In the genomic region with DNA sequence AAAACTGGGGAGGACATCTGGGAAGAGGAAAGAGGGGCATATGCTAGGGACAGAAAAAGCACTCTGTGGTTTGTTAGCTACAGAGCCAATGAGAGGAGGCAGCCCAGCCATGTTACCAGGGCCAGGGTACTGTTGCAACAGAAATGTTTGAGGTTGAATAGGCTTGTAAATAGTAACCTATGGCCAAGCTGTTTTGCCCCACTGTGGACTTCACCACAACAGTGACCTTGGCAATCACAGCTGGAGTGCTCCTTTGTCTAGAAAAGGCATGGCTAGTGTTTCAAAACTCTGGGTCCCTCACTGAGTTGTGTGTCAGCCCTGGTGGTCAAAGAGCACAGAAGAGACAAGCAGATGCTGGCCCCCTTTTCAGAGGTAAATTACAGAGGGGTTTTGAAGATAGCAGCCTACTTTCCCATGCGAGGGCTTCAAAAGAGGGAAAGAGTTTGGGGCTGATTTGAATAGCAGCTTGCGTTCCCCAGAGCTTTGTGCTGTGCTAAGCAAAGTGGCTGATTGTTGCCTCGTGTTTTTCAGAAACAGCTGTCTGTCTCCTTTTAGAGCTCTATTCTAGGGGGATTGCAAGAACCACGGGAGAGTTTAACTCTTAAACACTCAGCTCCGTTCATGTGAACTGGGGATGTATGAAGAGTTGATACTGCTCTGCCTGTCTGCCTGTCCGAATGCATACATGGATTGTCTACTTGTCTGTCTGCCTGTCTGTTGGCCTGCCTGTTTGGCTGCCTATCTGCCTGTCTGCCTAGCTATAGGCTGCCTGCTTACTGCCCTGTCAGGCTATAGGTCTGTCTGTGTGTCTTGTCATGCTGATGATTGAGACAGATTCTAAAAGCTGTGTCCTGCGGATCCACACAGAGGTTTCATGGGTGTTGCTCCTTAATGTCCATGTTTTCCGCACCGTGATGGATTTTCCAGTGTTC, we compare ENCODE assay signal across 10 mouse cellular contexts.
DNase-seq lines count a peak whose midpoint lies in the region; ATAC-seq and TF ChIP-seq lines count a peak whose summit lies in the region.
"Had no signal": no experiment of that assay in that cellular context is flagged by ENCODE, and none has a peak within 500 bp of the region (broad histone marks: within the 10 kb centered on the region; RNA-seq: fewer than 3 reads in every experiment).

No protein-coding gene starts in this region.

- H3K27ac ChIP-seq in neural tube, embryonic 11.5 days (ENCODE audit: low read depth, low read length) = peak overlapping the region; percentile 28; the same call in 1 of the 2 replicates
- H3K27ac ChIP-seq in forebrain, embryonic 11.5 days (ENCODE audit: low read depth, low read length) = peak overlapping the region; percentile 71
- no peak overlapping the region for H3K27ac ChIP-seq in limb, embryonic 14.5 days (replicated peaks; ENCODE audit: low read depth, low read length)
- H3K27ac ChIP-seq: lung, embryonic 15.5 days had no signal

- peak; percentile 58 for ATAC-seq in neural tube, embryonic 11.5 days (ENCODE audit: insufficient read depth, low FRiP score, low TSS enrichment)
- ATAC-seq in forebrain, embryonic 11.5 days (replicated peaks; ENCODE audit: low FRiP score) = peak; percentile 84
- peak; percentile 34; the same call in 1 of the 2 replicates for ATAC-seq in limb, embryonic 14.5 days (ENCODE audit: low FRiP score, low read depth)
- no peak for ATAC-seq in cerebellum, adult (ENCODE audit: insufficient number of reproducible peaks, low FRiP score, low TSS enrichment)

- no peak for TF ChIP-seq POLR2A in limb, embryonic 14.5 days (IDR thresholded peaks at IDR 0.05; ENCODE audit: borderline replicate concordance, extremely low read depth, insufficient read depth, insufficient read length)

- no peaks in the 10 kb centered on the region for H3K36me3 ChIP-seq in neural tube, embryonic 11.5 days (ENCODE audit: control insufficient read depth, insufficient read depth, low read length)
- no peaks in the 10 kb centered on the region for H3K36me3 ChIP-seq in forebrain, embryonic 11.5 days (ENCODE audit: control insufficient read depth, insufficient read depth, low read length)
- H3K36me3 ChIP-seq in limb, embryonic 14.5 days (ENCODE audit: control insufficient read depth, insufficient read depth, low read length) = no peaks in the 10 kb centered on the region
- H3K36me3 ChIP-seq: lung, embryonic 15.5 days had no signal

- no peak overlapping the region for H3K4me3 ChIP-seq in neural tube, embryonic 11.5 days (ENCODE audit: low read depth, low read length)
- no peak overlapping the region for H3K4me3 ChIP-seq in forebrain, embryonic 11.5 days (ENCODE audit: low read depth, low read length)
- no peak overlapping the region for H3K4me3 ChIP-seq in limb, embryonic 14.5 days (replicated peaks; ENCODE audit: low read length)
- H3K4me3 ChIP-seq: lung, embryonic 15.5 days had no signal

- H3K4me1 ChIP-seq in neural tube, embryonic 11.5 days (ENCODE audit: control insufficient read depth, insufficient read depth, low read length) = peaks cover 6% of the 10 kb centered on the region; the same call in 1 of the 2 replicates
- H3K4me1 ChIP-seq in forebrain, embryonic 11.5 days (replicated peaks; ENCODE audit: control insufficient read depth, insufficient read depth, low read length) = peaks cover 11% of the 10 kb centered on the region; the same call in 1 of the 2 replicates
- H3K4me1 ChIP-seq in limb, embryonic 14.5 days (ENCODE audit: control insufficient read depth, insufficient read depth, low read length) = peaks cover 3% of the 10 kb centered on the region; the same call in 1 of the 2 replicates
- H3K4me1 ChIP-seq: lung, embryonic 15.5 days had no signal

- H3K9ac ChIP-seq in neural tube, embryonic 11.5 days (ENCODE audit: low read length) = no peak overlapping the region
- H3K9ac ChIP-seq in forebrain, embryonic 11.5 days (ENCODE audit: low read length) = no peak overlapping the region
- no peak overlapping the region for H3K9ac ChIP-seq in limb, embryonic 14.5 days (ENCODE audit: low read depth, low read length, severe bottlenecking)
- H3K9ac ChIP-seq: lung, embryonic 15.5 days had no signal

- no peaks in the 10 kb centered on the region for H3K9me3 ChIP-seq in neural tube, embryonic 11.5 days (ENCODE audit: control insufficient read depth, low read length)
- no peaks in the 10 kb centered on the region for H3K9me3 ChIP-seq in forebrain, embryonic 11.5 days (ENCODE audit: control insufficient read depth, low read length)
- no peaks in the 10 kb centered on the region for H3K9me3 ChIP-seq in limb, embryonic 14.5 days (ENCODE audit: control insufficient read depth, low read length)
- H3K9me3 ChIP-seq: lung, embryonic 15.5 days had no signal

- H3K4me2 ChIP-seq in neural tube, embryonic 11.5 days (ENCODE audit: low read depth) = no peak overlapping the region
- no peak overlapping the region for H3K4me2 ChIP-seq in forebrain, embryonic 11.5 days (ENCODE audit: low read depth, low read length, severe bottlenecking)
- H3K4me2 ChIP-seq in limb, embryonic 14.5 days (replicated peaks; ENCODE audit: low read depth, low read length, severe bottlenecking) = no peak overlapping the region
- H3K4me2 ChIP-seq: lung, embryonic 15.5 days had no signal

- H3K27me3 ChIP-seq in neural tube, embryonic 11.5 days (ENCODE audit: control insufficient read depth, insufficient read depth, low read length) = no peaks in the 10 kb centered on the region
- no peaks in the 10 kb centered on the region for H3K27me3 ChIP-seq in forebrain, embryonic 11.5 days (ENCODE audit: control insufficient read depth, insufficient read depth, low read length)
- H3K27me3 ChIP-seq in limb, embryonic 14.5 days (ENCODE audit: control insufficient read depth, insufficient read depth, low read length) = no peaks in the 10 kb centered on the region
- H3K27me3 ChIP-seq: lung, embryonic 15.5 days had no signal

- 39% methylated on average over 9 of the region's 9 CpGs for WGBS in neural tube, embryonic 11.5 days
- 34% methylated on average over 9 of the region's 9 CpGs for WGBS in forebrain, embryonic 11.5 days
- WGBS in limb, embryonic 14.5 days = 42% methylated on average over 9 of the region's 9 CpGs

- DNase-seq in neural tube, embryonic 11.5 days (ENCODE audit: low spot score) = peak; percentile 31
- DNase-seq in neural tube, embryonic 10.5 days (ENCODE audit: extremely low spot score, low spot score) = no peak
- no peak for DNase-seq in forebrain, embryonic 11.5 days (ENCODE audit: low spot score)
- peak; percentile 36 for DNase-seq in limb, embryonic 14.5 days (ENCODE audit: low spot score)
- no peak for DNase-seq in cerebellum, postnatal 36 days
- DNase-seq in cerebellum, postnatal 25 days = no peak
- DNase-seq: right cerebral cortex, postnatal 25 days; thymus, adult 18-20 months had no signal

Comparison
In these comparisons a context has a peak if more than half of its experiments do, and no peak if none do; other contexts are left out.
1. DNase-seq: peak in neural tube, embryonic 11.5 days (single experiment) and limb, embryonic 14.5 days (single experiment); none in neural tube, embryonic 10.5 days (single experiment), forebrain, embryonic 11.5 days (single experiment), cerebellum, postnatal 36 days (0 of 2) and cerebellum, postnatal 25 days (0 of 2).